Mouse (Mus musculus) heart, postnatal 0 days (tissue): ENCODE data around the gene Mecom.

Experiments used
- CTCF ChIP-seq: IDR thresholded peaks from 2 replicates; pipeline ENCODE4 v1.5.1; 2016; ENCODE audit warnings: antibody characterized with exemption, control low read depth, low read depth
- EP300 ChIP-seq: IDR thresholded peaks from 2 replicates; pipeline ENCODE4 v1.6.1; 2016; ENCODE audit warnings: antibody characterized with exemption, low read depth

DNA sequence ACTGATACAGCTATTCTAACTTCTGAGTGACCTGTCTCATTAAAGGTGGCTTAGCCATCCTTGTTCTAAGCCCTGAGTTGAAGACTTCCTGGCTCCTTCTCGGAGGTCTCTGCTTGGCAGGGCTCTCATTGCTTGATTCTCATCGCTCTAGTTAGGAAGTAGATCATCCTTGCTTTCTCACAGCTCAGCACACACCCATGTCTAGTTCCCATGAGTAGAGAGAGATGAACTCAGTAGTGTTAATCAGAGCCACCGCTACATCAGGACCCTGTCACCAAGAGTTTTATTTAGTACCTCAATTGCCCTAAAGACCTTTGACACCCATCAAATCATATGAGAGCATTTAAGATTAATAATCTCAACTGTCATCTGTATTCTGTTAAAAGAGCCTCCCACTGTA is 425.2 kb downstream of the Mecom start:
- TF ChIP-seq EP300 (no peak), CTCF (no peak)
